Mouse (Mus musculus): Measurements from ENCODE around the gene Ranbp2.
"Not testable (repeated sequence)": the region's sequence is repeated elsewhere in the genome, so short reads cannot be mapped to it uniquely, and the experiment has no call there.

Gene Ranbp2

GRCm38 (mm10) chr10:58497320-58498284 is 50.9 kb downstream of the Ranbp2 start, which contains the start of gene Ccdc138:
Gene Ccdc138 (plus strand): TSS chr10:58497948.
- peak; percentile 96 for DNase-seq

- DNase-seq: no peak
Measured at GRCm38 (mm10) chr10:58498516-58498915, 51.8 kb downstream of the Ranbp2 start.

- DNase-seq: no peak
Measured at GRCm38 (mm10) chr10:58529358-58529757, 82.6 kb downstream of the Ranbp2 start.

- no peak for DNase-seq
Measured at GRCm38 (mm10) chr10:58530896-58531790, 84.4 kb downstream of the Ranbp2 start.

DNA sequence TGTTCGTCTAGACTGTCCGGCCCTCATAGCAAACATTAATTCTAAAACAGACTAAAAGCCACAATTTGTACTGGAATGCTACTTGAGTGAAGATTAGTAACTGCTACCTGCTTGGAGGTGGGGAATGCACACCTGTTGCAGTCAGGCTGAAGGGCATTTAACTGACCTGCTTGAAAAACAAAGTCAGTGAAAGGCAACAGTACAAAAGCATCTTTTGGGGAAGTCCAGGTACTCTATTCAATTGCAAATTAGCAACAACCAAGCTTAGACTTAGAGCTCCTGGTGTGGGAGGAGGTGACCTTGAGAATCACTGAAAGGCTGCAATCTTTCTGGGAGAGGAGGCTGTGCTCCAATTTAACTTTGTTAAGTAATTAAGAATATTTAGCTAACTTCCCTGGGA is 85.5 kb downstream of the Ranbp2 start:
- DNase-seq: no peak

DNA sequence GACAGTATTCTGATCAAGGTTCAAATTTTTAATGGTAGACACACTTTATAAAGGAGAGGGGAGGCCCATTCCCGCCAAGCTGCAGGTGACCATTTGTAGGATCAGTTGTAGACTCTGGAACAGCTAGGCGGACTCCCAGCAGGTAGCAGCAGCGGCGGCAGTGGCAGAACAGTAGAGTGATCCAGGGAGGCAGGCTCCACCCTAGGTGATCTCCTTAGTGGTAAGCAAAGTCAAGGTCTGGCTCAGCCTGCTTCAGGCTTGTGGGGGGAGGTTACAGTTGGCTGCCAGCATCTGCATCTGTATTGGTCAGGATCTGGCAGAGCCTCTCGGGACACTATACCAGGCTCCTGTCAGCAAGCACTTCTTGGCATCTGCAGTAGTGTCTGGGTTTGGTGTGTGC is 89.6 kb downstream of the Ranbp2 start:
- not testable (repeated sequence) for DNase-seq

GRCm38 (mm10) chr10:58540613-58541012 is 93.9 kb downstream of the Ranbp2 start:
- DNase-seq: no peak

Data from lung, postnatal 36 days (tissue).